Mouse (Mus musculus) forebrain, embryonic 13.5 days (tissue): ENCODE measurements around the gene Rab3gap2. TPM values are rescaled to one million over a fixed set of nuclear protein-coding genes. Genes with fewer than 3 reads are reported as not detected.

ENCODE experiments used
- ATAC-seq: fragments of 200-750 bp; cut with Nextera tagmentation; 2 replicates; pipeline ENCODE4 v1.8.0; 2017
- H3K27ac ChIP-seq: fragments of 300-500 bp; sonication (generic); 2 replicates; pipeline ENCODE4 v1.5.1; 2015; ENCODE audit warnings: inconsistent platforms, mild to moderate bottlenecking, moderate library complexity
- H3K27me3 ChIP-seq: fragments of 300-500 bp; sonication (generic); 2 replicates; pipeline ENCODE4 v1.6.1; 2015; ENCODE audit warnings: mild to moderate bottlenecking, inconsistent platforms
- H3K36me3 ChIP-seq: fragments of 300-500 bp; sonication (generic); 2 replicates; pipeline ENCODE4 v1.6.1; 2015; ENCODE audit warnings: mild to moderate bottlenecking, inconsistent platforms; ENCODE audit not compliant: poor library complexity, severe bottlenecking
- H3K4me1 ChIP-seq: fragments of 300-500 bp; sonication (generic); 2 replicates; pipeline ENCODE4 v1.6.1; 2015; ENCODE audit warnings: inconsistent platforms
- H3K4me2 ChIP-seq: fragments of 300-500 bp; sonication (generic); 2 replicates; pipeline ENCODE4 v1.6.1; 2015; ENCODE audit warnings: inconsistent platforms, mild to moderate bottlenecking, moderate library complexity
- H3K4me3 ChIP-seq: fragments of 300-500 bp; sonication (generic); 2 replicates; pipeline ENCODE4 v1.5.1; 2015; ENCODE audit warnings: mild to moderate bottlenecking, inconsistent platforms
- H3K9ac ChIP-seq: fragments of 300-500 bp; sonication (generic); 2 replicates; pipeline ENCODE4 v1.6.1; 2015; ENCODE audit warnings: mild to moderate bottlenecking, inconsistent platforms
- H3K9me3 ChIP-seq: fragments of 300-500 bp; sonication (generic); replicated peaks from 2 replicates; pipeline ENCODE4 v1.6.1; 2016; ENCODE audit warnings: inconsistent platforms
- WGBS: fragments of 180-500 bp; shearing (Covaris S2); methylation state at CpG from one replicate; pipeline ENCODE4 v1.1.7; 2015; 5-methylcytosine and 5-hydroxymethylcytosine counted together
- polyA plus RNA-seq: library from polyadenylated mRNA; unstranded; fragments of >200 nt; fragmentation: Nextera tagmentation; extraction: Ambion mirVana; gene quantifications from 2 replicates; pipeline ENCODE4 v1.2.1, GENCODE M21; 2015

The Rab3gap2 gene
- polyA plus RNA-seq, 1 experiment from 2014 or later, result 19.3 TPM

GRCm38 (mm10) chr1:185268675-185269074 lies 64.8 kb downstream of the Rab3gap2 start:
- H3K4me3 ChIP-seq, result no peak overlapping the region
- no peak for ATAC-seq
- no peaks in the 10 kb centered on the region for H3K4me1 ChIP-seq
- no peak overlapping the region for H3K27ac ChIP-seq
- H3K9ac ChIP-seq, result no peak overlapping the region
- WGBS, result 83% methylated on average over 4 of the region's 4 CpGs
- no peak overlapping the region for H3K4me2 ChIP-seq
- 0 out of 2 replicates have a peak, but pooled peaks cover 2% of the 10 kb centered on the region for H3K9me3 ChIP-seq
- H3K36me3 ChIP-seq, result peaks cover 81% of the 10 kb centered on the region
- no peaks in the 10 kb centered on the region for H3K27me3 ChIP-seq

GRCm38 (mm10) chr1:185270403-185271097 lies 66.6 kb downstream of the Rab3gap2 start:
- H3K27ac ChIP-seq, result no peak overlapping the region
- H3K4me3 ChIP-seq, result no peak overlapping the region
- H3K27me3 ChIP-seq, result no peaks in the 10 kb centered on the region
- H3K4me2 ChIP-seq, result no peak overlapping the region
- 0 out of 2 replicates have a peak, but pooled peaks cover 2% of the 10 kb centered on the region for H3K9me3 ChIP-seq
- H3K9ac ChIP-seq, result no peak overlapping the region
- ATAC-seq, result no peak
- H3K36me3 ChIP-seq, result peaks cover 75% of the 10 kb centered on the region
- no peaks in the 10 kb centered on the region for H3K4me1 ChIP-seq
- WGBS, result 94% methylated on average over 8 of the region's 8 CpGs

- no peak overlapping the region for H3K9ac ChIP-seq
- H3K4me1 ChIP-seq, result no peaks in the 10 kb centered on the region
- no peak for ATAC-seq
- no peak overlapping the region for H3K4me3 ChIP-seq
- peaks cover 76% of the 10 kb centered on the region for H3K36me3 ChIP-seq
- 92% methylated on average over 9 of the region's 9 CpGs for WGBS
- no peak overlapping the region for H3K27ac ChIP-seq
- no peaks in the 10 kb centered on the region for H3K27me3 ChIP-seq
- H3K9me3 ChIP-seq, result 0 out of 2 replicates have a peak, but pooled peaks cover 2% of the 10 kb centered on the region
- no peak overlapping the region for H3K4me2 ChIP-seq
Observed at GRCm38 (mm10) chr1:185271373-185271772, 67.5 kb downstream of the Rab3gap2 start.

- WGBS, result 90% methylated on average over 5 of the region's 5 CpGs
- H3K27me3 ChIP-seq, result no peaks in the 10 kb centered on the region
- H3K4me1 ChIP-seq, result no peaks in the 10 kb centered on the region
- 0 out of 2 replicates have a peak, but pooled peaks cover 2% of the 10 kb centered on the region for H3K9me3 ChIP-seq
- no peak for ATAC-seq
- no peak overlapping the region for H3K9ac ChIP-seq
- no peak overlapping the region for H3K27ac ChIP-seq
- H3K36me3 ChIP-seq, result peaks cover 83% of the 10 kb centered on the region
- no peak overlapping the region for H3K4me2 ChIP-seq
- H3K4me3 ChIP-seq, result no peak overlapping the region
Observed at GRCm38 (mm10) chr1:185274819-185275545, 71.1 kb downstream of the Rab3gap2 start.

- Histone ChIP-seq H3K4me2 (no peak overlapping the region), H3K4me3 (no peak overlapping the region), H3K4me1 (no peaks in the 10 kb centered on the region), H3K27ac (no peak overlapping the region), H3K9ac (no peak overlapping the region), H3K27me3 (no peaks in the 10 kb centered on the region), H3K9me3 (0 out of 2 replicates have a peak, but pooled peaks cover 2% of the 10 kb centered on the region), H3K36me3 (peaks cover 88% of the 10 kb centered on the region)
- ATAC-seq, result no peak
- 93% methylated on average over 7 of the region's 7 CpGs for WGBS
Observed at GRCm38 (mm10) chr1:185275976-185276375, 72.1 kb downstream of the Rab3gap2 start.

GRCm38 (mm10) chr1:185277022-185277421 lies 73.1 kb downstream of the Rab3gap2 start:
- no peaks in the 10 kb centered on the region for H3K4me1 ChIP-seq
- H3K27ac ChIP-seq, result no peak overlapping the region
- WGBS, result 92% methylated on average over 11 of the region's 11 CpGs
- H3K36me3 ChIP-seq, result peaks cover 86% of the 10 kb centered on the region
- H3K27me3 ChIP-seq, result no peaks in the 10 kb centered on the region
- H3K9me3 ChIP-seq, result 0 out of 2 replicates have a peak, but pooled peaks cover 2% of the 10 kb centered on the region
- no peak overlapping the region for H3K4me3 ChIP-seq
- H3K9ac ChIP-seq, result no peak overlapping the region
- ATAC-seq, result no peak
- no peak overlapping the region for H3K4me2 ChIP-seq

GRCm38 (mm10) chr1:185279288-185279687 lies 75.4 kb downstream of the Rab3gap2 start:
- H3K36me3 ChIP-seq, result peaks cover 90% of the 10 kb centered on the region
- H3K4me2 ChIP-seq, result no peak overlapping the region
- no peak overlapping the region for H3K27ac ChIP-seq
- no peaks in the 10 kb centered on the region for H3K27me3 ChIP-seq
- no peaks in the 10 kb centered on the region for H3K9me3 ChIP-seq
- no peak overlapping the region for H3K9ac ChIP-seq
- 90% methylated on average over 9 of the region's 9 CpGs for WGBS
- ATAC-seq, result no peak
- no peak overlapping the region for H3K4me3 ChIP-seq
- H3K4me1 ChIP-seq, result peaks cover 2% of the 10 kb centered on the region; the same call in 1 of the 2 replicates

GRCm38 (mm10) chr1:185280616-185281015 lies 76.7 kb downstream of the Rab3gap2 start:
- Histone ChIP-seq H3K4me1 (peaks cover 11% of the 10 kb centered on the region), H3K36me3 (peaks cover 92% of the 10 kb centered on the region), H3K27ac (no peak overlapping the region), H3K27me3 (no peaks in the 10 kb centered on the region), H3K9ac (no peak overlapping the region), H3K4me2 (no peak overlapping the region), H3K9me3 (no peaks in the 10 kb centered on the region), H3K4me3 (no peak overlapping the region)
- 97% methylated on average over 4 of the region's 4 CpGs for WGBS
- no peak for ATAC-seq

GRCm38 (mm10) chr1:185282846-185283245 lies 78.9 kb downstream of the Rab3gap2 start:
- no peaks in the 10 kb centered on the region for H3K27me3 ChIP-seq
- peaks cover 91% of the 10 kb centered on the region for H3K36me3 ChIP-seq
- H3K4me3 ChIP-seq, result no peak overlapping the region
- no peaks in the 10 kb centered on the region for H3K9me3 ChIP-seq
- H3K9ac ChIP-seq, result no peak overlapping the region
- ATAC-seq, result no peak
- H3K27ac ChIP-seq, result no peak overlapping the region
- H3K4me2 ChIP-seq, result no peak overlapping the region
- peaks cover 16% of the 10 kb centered on the region for H3K4me1 ChIP-seq
- WGBS, result 93% methylated on average over 11 of the region's 11 CpGs

GRCm38 (mm10) chr1:185283247-185283646 lies 79.3 kb downstream of the Rab3gap2 start:
- Histone ChIP-seq H3K36me3 (peaks cover 91% of the 10 kb centered on the region), H3K9ac (no peak overlapping the region), H3K4me3 (no peak overlapping the region), H3K27me3 (no peaks in the 10 kb centered on the region), H3K9me3 (no peaks in the 10 kb centered on the region), H3K4me1 (peaks cover 16% of the 10 kb centered on the region), H3K4me2 (no peak overlapping the region), H3K27ac (no peak overlapping the region)
- no peak for ATAC-seq
- 92% methylated on average over 15 of the region's 15 CpGs for WGBS

GRCm38 (mm10) chr1:185284740-185285139 lies 80.8 kb downstream of the Rab3gap2 start:
- no peaks in the 10 kb centered on the region for H3K9me3 ChIP-seq
- no peaks in the 10 kb centered on the region for H3K27me3 ChIP-seq
- H3K27ac ChIP-seq, result peak overlapping the region; percentile 36; the same call in 1 of the 2 replicates
- WGBS, result 48% methylated on average over 4 of the region's 4 CpGs
- H3K4me3 ChIP-seq, result no peak overlapping the region
- H3K36me3 ChIP-seq, result peaks cover 77% of the 10 kb centered on the region
- ATAC-seq, result peak; percentile 78
- H3K4me1 ChIP-seq, result peaks cover 16% of the 10 kb centered on the region
- no peak overlapping the region for H3K4me2 ChIP-seq
- H3K9ac ChIP-seq, result no peak overlapping the region

GRCm38 (mm10) chr1:185285171-185285570 lies 81.3 kb downstream of the Rab3gap2 start:
- 79% methylated on average over 4 of the region's 4 CpGs for WGBS
- Histone ChIP-seq H3K4me3 (no peak overlapping the region), H3K27ac (peak overlapping the region; percentile 36; the same call in 1 of the 2 replicates), H3K9me3 (no peaks in the 10 kb centered on the region), H3K4me2 (no peak overlapping the region), H3K4me1 (peaks cover 16% of the 10 kb centered on the region), H3K27me3 (no peaks in the 10 kb centered on the region), H3K36me3 (peaks cover 77% of the 10 kb centered on the region), H3K9ac (no peak overlapping the region)
- ATAC-seq, result peak; percentile 87
